Mouse (Mus musculus): ENCODE data around the gene Rnf113a2. TPM values are rescaled to one million over a fixed set of nuclear protein-coding genes. Genes with fewer than 3 reads are reported as not detected.

Rnf113a2 gene
- polyA plus RNA-seq (2012; rRNA removed), result 15.4 and 16.8 TPM in 2 replicates

GRCm38 (mm10) chr12:84416834-84417604 is at the start of gene Rnf113a2:
Gene Rnf113a2 (plus strand): TSS chr12:84417196.

DNA sequence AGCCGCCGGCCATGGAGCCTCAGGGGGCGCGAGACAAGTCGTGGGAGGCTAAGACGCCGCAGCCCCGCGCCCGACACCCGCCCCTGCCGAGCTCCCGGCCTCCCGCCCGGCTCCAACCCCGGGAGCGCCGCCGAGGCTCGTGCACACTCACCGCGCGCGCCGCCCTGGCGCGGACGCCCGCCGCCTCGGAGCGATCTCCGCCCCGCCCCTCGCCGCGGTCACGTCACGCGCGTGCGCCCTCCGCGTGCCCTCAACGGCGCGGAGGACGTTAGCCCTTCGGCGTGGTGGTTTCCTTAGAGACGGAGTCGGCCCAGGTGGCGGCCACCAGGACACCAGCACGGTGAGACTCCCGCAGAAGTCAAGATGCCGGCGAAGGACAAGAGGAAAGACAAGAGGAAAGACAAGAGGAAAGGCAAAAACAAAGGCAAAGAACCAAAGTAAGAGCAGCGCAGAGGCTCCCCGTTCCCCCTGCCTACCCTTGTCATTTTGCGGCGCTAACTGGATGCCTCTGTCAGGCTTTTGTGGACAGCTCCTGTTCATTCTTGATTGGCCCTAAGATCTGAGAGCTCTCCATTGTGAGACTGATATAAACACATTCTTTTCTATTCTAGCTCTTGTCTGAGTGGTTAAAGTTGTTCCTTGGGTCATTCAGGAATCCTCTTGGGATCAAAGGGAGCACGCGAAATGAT is 8.0 kb upstream of the Rnf113a2 start, which contains the start of the genes Entpd5 and Bbof1:
Entpd5 (minus strand) TSS at position 211 of the 689 bp plus-strand sequence.
Bbof1 (plus strand) TSS at position 253 of the 689 bp plus-strand sequence.

GRCm38 (mm10) chr12:84450718-84451646 is 34.0 kb downstream of the Rnf113a2 start, which contains the start of the genes Aldh6a1 and Lin52:
Gene Aldh6a1 (minus strand): TSS chr12:84451004.
Gene Lin52 (plus strand): TSS chr12:84451422.

Other genes with a start within 250 kb of the Rnf113a2 start
- 5.2 and 5.3 TPM in 2 replicates for gene Elmsan1, start 198.3 kb upstream of the Rnf113a2 start, polyA plus RNA-seq (2012; rRNA removed)
- gene Ptgr2, start 132.0 kb upstream of the Rnf113a2 start, polyA plus RNA-seq (2012; rRNA removed), result 11.2 and 12.2 TPM in 2 replicates
- 53.0 and 54.0 TPM in 2 replicates for gene Zfp410, start 100.3 kb upstream of the Rnf113a2 start, polyA plus RNA-seq (2012; rRNA removed)
- gene Coq6, start 55.5 kb upstream of the Rnf113a2 start, polyA plus RNA-seq (2012; rRNA removed), result 45.1 and 45.4 TPM in 2 replicates
- gene Fam161b, start 55.4 kb upstream of the Rnf113a2 start, polyA plus RNA-seq (2012; rRNA removed), result 18.1 and 19.9 TPM in 2 replicates
- gene Entpd5, start 8.2 kb upstream of the Rnf113a2 start, polyA plus RNA-seq (2012; rRNA removed), result 9.4 and 12.0 TPM in 2 replicates
- gene Bbof1, start 8.1 kb upstream of the Rnf113a2 start, polyA plus RNA-seq (2012; rRNA removed), result 5.9 and 6.2 TPM in 2 replicates
- 21.0 and 22.3 TPM in 2 replicates for gene Aldh6a1, start 33.8 kb downstream of the Rnf113a2 start, polyA plus RNA-seq (2012; rRNA removed)
- 21.8 and 23.9 TPM in 2 replicates for gene Lin52, start 34.2 kb downstream of the Rnf113a2 start, polyA plus RNA-seq (2012; rRNA removed)
- gene Vsx2, start 152.6 kb downstream of the Rnf113a2 start, polyA plus RNA-seq (2012; rRNA removed), result 0.67 and 0.75 TPM in 2 replicates
- 23.6 and 25.4 TPM in 2 replicates for gene Abcd4, start 200.2 kb downstream of the Rnf113a2 start, polyA plus RNA-seq (2012; rRNA removed)
- 0.05 and 0.09 TPM in 2 replicates for gene Vrtn, start 223.8 kb downstream of the Rnf113a2 start, polyA plus RNA-seq (2012; rRNA removed)